Mouse (Mus musculus) C2C12 (cell line): ENCODE results near the gene Spata2l. TPM values are rescaled to one million over a fixed set of nuclear protein-coding genes. Genes with fewer than 3 reads are reported as not detected.

Source experiments
- H3K27me3 ChIP-seq: one replicate; pipeline ENCODE4 v1.6.1; 2011; ENCODE audit not compliant: control insufficient read depth, insufficient read depth, insufficient read length
- H3K36me3 ChIP-seq: one replicate; pipeline ENCODE4 v1.6.1; 2011; ENCODE audit not compliant: control insufficient read depth, insufficient read depth
- H3K4me3 ChIP-seq: one replicate; pipeline ENCODE4 v1.5.1; 2011; ENCODE audit warnings: mild to moderate bottlenecking, control low read depth; ENCODE audit not compliant: poor library complexity, insufficient read depth, severe bottlenecking
- H3K79me2 ChIP-seq: one replicate; pipeline ENCODE4 v1.6.1; 2011; ENCODE audit not compliant: control insufficient read depth, insufficient read depth
- H3K79me3 ChIP-seq: one replicate; pipeline ENCODE4 v1.6.1; 2011; ENCODE audit warnings: low read depth, control low read depth
- H3ac ChIP-seq: one replicate; pipeline ENCODE3; 2011; ENCODE audit warnings: low read depth; ENCODE audit not compliant: control insufficient read depth, insufficient read length
- CEBPB ChIP-seq: IDR thresholded peaks from one replicate; pipeline ENCODE4 v1.6.1; 2011; ENCODE audit warnings: low read depth, mild to moderate bottlenecking, control low read depth, moderate library complexity
- CTCF ChIP-seq: IDR thresholded peaks from one replicate; pipeline ENCODE4 v1.5.1; 2011; ENCODE audit not compliant: control insufficient read depth, insufficient read depth, insufficient read length
- FOSL1 ChIP-seq: IDR thresholded peaks from one replicate; pipeline ENCODE4 v1.8.0; 2011; ENCODE audit warnings: mild to moderate bottlenecking, low read length; ENCODE audit not compliant: poor library complexity, insufficient read depth, severe bottlenecking
- MAX ChIP-seq: IDR thresholded peaks from one replicate; pipeline ENCODE4 v1.6.1; 2011; ENCODE audit warnings: mild to moderate bottlenecking, control low read depth
- MYOD1 ChIP-seq: IDR thresholded peaks from one replicate; pipeline ENCODE4 v1.6.1; 2011; ENCODE audit warnings: low read depth; ENCODE audit not compliant: control insufficient read depth, insufficient read length
- MYOG ChIP-seq: IDR thresholded peaks from one replicate; pipeline ENCODE4 v1.6.1; 2011; ENCODE audit not compliant: control insufficient read depth, insufficient read length; ENCODE audit errors: extremely low read depth
- USF1 ChIP-seq: IDR thresholded peaks from one replicate; pipeline ENCODE4 v1.6.1; 2011; ENCODE audit warnings: low read depth, mild to moderate bottlenecking, control low read depth, moderate library complexity
- polyA plus RNA-seq: library from polyadenylated mRNA; unstranded; fragments of >200 nt; fragmentation: generic; extraction: Trizol; gene quantifications from one replicate; pipeline ENCODE4 v1.2.1, GENCODE M21; 2012; ENCODE audit warnings: missing spikeins

The Spata2l gene
- polyA plus RNA-seq, 1 experiment, result 0.89 TPM

GRCm38 (mm10) chr8:123220917-123221316, 15.1 kb downstream of the Spata2l start:
- H3ac ChIP-seq, result no peak overlapping the region
- TF ChIP-seq MYOG, result no peak
- TF ChIP-seq CEBPB, result no peak
- no peak for TF ChIP-seq CTCF
- no peak for TF ChIP-seq MAX
- peaks cover 11% of the 10 kb centered on the region for H3K79me2 ChIP-seq
- no peak overlapping the region for H3K4me3 ChIP-seq
- H3K27me3 ChIP-seq, result no peaks in the 10 kb centered on the region
- peaks cover 5% of the 10 kb centered on the region for H3K79me3 ChIP-seq
- H3K36me3 ChIP-seq, result no peaks in the 10 kb centered on the region

GRCm38 (mm10) chr8:123215430-123215829, 20.6 kb downstream of the Spata2l start:
- Histone ChIP-seq H3K4me3 (no peak overlapping the region), H3K36me3 (no peaks in the 10 kb centered on the region), H3ac (no peak overlapping the region), H3K79me2 (peaks cover 20% of the 10 kb centered on the region), H3K27me3 (no peaks in the 10 kb centered on the region), H3K79me3 (peaks cover 14% of the 10 kb centered on the region)
- TF ChIP-seq MAX (no peak), CTCF (no peak), CEBPB (no peak), MYOG (no peak), FOSL1 (no peak), USF1 (no peak), MYOD1 (no peak)

- Histone ChIP-seq H3K36me3 (peaks cover 8% of the 10 kb centered on the region), H3K27me3 (no peaks in the 10 kb centered on the region), H3ac (peak overlapping the region; percentile 96), H3K4me3 (peak overlapping the region; percentile 39), H3K79me3 (peaks cover 14% of the 10 kb centered on the region), H3K79me2 (peaks cover 20% of the 10 kb centered on the region)
- TF ChIP-seq CEBPB (no peak), MYOG (no peak), USF1 (no peak), MAX (no peak), MYOD1 (no peak), FOSL1 (no peak), CTCF (no peak)
Measured at GRCm38 (mm10) chr8:123213118-123213772, 22.8 kb downstream of the Spata2l start.

- H3K27me3 ChIP-seq, result no peaks in the 10 kb centered on the region
- peak within 1 kb of the TSS; percentile 96 for H3ac ChIP-seq
- H3K79me2 ChIP-seq, result peaks cover 20% of the 10 kb centered on the region
- H3K4me3 ChIP-seq, result peak within 1 kb of the TSS; percentile 96
- TF ChIP-seq CTCF, result peak; percentile 73
- peak; percentile 13 for TF ChIP-seq MAX
- no peak for TF ChIP-seq MYOD1
- H3K79me3 ChIP-seq, result peaks cover 14% of the 10 kb centered on the region
- H3K36me3 ChIP-seq, result peaks cover 12% of the 10 kb centered on the region
Measured at GRCm38 (mm10) chr8:123212321-123213117, 23.5 kb downstream of the Spata2l start, which contains the start of the genes Chmp1a and Spata33. TSS of gene Chmp1a (minus strand) at chr8:123212763. TSS of gene Spata33 (plus strand) at chr8:123212832.

- no peak for TF ChIP-seq MAX
- no peak for TF ChIP-seq USF1
- TF ChIP-seq MYOG, result no peak
- TF ChIP-seq FOSL1, result no peak
- TF ChIP-seq CEBPB, result no peak
- TF ChIP-seq CTCF, result no peak
- no peak for TF ChIP-seq MYOD1
Measured at GRCm38 (mm10) chr8:123211876-123212275, 24.2 kb downstream of the Spata2l start.

GRCm38 (mm10) chr8:123203571-123203970, 32.5 kb downstream of the Spata2l start:
- Histone ChIP-seq H3K36me3 (peaks cover 11% of the 10 kb centered on the region), H3K4me3 (no peak overlapping the region), H3K79me2 (no peaks in the 10 kb centered on the region), H3K79me3 (no peaks in the 10 kb centered on the region), H3K27me3 (peaks cover 5% of the 10 kb centered on the region), H3ac (no peak overlapping the region)
- no peak for TF ChIP-seq MAX
- no peak for TF ChIP-seq USF1
- TF ChIP-seq FOSL1, result no peak
- TF ChIP-seq CEBPB, result no peak
- TF ChIP-seq MYOG, result no peak
- TF ChIP-seq MYOD1, result no peak
- TF ChIP-seq CTCF, result no peak

More at GRCm38 (mm10) chr8:123211876-123212275, 24.2 kb downstream of the Spata2l start:
- H3K4me3 ChIP-seq, result peak overlapping the region; percentile 96
- H3K27me3 ChIP-seq, result no peaks in the 10 kb centered on the region
- H3ac ChIP-seq, result peak overlapping the region; percentile 74
- peaks cover 20% of the 10 kb centered on the region for H3K79me2 ChIP-seq
- H3K36me3 ChIP-seq, result peaks cover 18% of the 10 kb centered on the region
- peaks cover 14% of the 10 kb centered on the region for H3K79me3 ChIP-seq
